Mouse (Mus musculus): Measurements from ENCODE around the gene Cep162.

Gene Cep162

GRCm38 (mm10) chr9:87152641-87153325, 102.6 kb downstream of the Cep162 start:
- DNase-seq, result no peak

DNA sequence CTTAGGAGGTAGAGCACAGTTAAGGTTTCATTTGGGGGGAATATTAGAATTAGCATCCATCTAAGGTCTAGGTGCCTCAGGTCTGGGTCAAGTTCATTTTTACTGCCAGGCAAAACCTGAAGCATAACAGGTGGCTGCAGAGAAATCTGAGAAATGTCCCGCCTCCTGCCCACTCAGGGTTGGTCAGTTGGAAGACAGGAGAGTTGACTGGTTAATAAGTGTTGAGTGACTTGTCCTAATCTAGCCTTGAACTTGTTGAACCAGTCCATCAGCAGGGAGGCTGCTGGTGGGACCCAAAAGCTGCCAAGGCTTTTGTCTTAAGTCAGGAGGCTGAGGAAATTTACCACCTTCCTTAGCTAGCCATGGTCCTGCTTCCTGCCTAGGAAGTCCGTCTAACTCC, 107.4 kb downstream of the Cep162 start:
- DNase-seq, result no peak

- no peak for DNase-seq
These were observed 108.9 kb downstream of the Cep162 start for GRCm38 (mm10) chr9:87146400-87146799.

GRCm38 (mm10) chr9:87145671-87146070, 109.7 kb downstream of the Cep162 start:
- DNase-seq, result no peak

DNA sequence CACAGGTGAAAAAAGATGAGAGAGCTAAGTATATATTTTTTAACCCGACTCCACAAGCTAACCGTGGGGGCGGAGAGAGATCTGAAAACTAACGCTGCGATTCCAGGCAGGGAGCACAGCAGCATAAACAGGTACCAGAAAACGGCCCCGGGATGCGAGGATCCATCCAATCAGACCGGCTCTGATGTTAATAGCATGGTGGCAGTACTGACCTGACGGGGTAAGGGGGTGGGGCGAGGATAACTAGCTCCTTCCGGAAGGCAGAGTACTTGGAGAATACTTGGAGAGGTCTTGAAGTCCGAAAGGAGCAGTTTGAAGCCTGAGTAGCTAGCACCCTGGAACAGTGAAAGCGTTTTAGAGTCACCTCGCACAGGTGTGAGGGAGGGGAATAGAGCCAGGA, 110.2 kb downstream of the Cep162 start:
- peak in 1 of 2 experiments; percentile 10 for DNase-seq

GRCm38 (mm10) chr9:87144532-87144931, 110.8 kb downstream of the Cep162 start:
- DNase-seq, result peak; percentile 20 to 47

GRCm38 (mm10) chr9:87144106-87144505, 111.2 kb downstream of the Cep162 start, which contains the start of gene Mrap2:
TSS of gene Mrap2 (plus strand) at chr9:87144306.
- peak; percentile 80 to 81 for DNase-seq

- DNase-seq, result no peak
These were observed 112.3 kb downstream of the Cep162 start for GRCm38 (mm10) chr9:87143076-87143475.
